Mouse (Mus musculus): ENCODE results near the gene Ccz1. TPM values are rescaled to one million over a fixed set of nuclear protein-coding genes. Genes with fewer than 3 reads are reported as not detected.
"Not testable (repeated sequence)": the region's sequence is repeated elsewhere in the genome, so short reads cannot be mapped to it uniquely, and the experiment has no call there.

Ccz1 gene
- 35.8 and 41.2 TPM in 2 replicates for polyA plus RNA-seq (2012; rRNA removed)

GRCm38 (mm10) chr5:144014551-144015311 is at the start of gene Ccz1:
Gene Ccz1, minus strand, starts transcription at chr5:144014877.
- peak; percentile 45 to 79 for DNase-seq (ENCODE audit: extremely low spot score in 1 of 2, low spot score in 1 of 2)

- DNase-seq (ENCODE audit: extremely low spot score in 1 of 2, low spot score in 1 of 2): no peak
Observed at GRCm38 (mm10) chr5:144064093-144064492, 49.4 kb upstream of the Ccz1 start.

- DNase-seq (ENCODE audit: extremely low spot score in 1 of 2, low spot score in 1 of 2): no peak
Observed at GRCm38 (mm10) chr5:144054340-144054739, 39.7 kb upstream of the Ccz1 start.

- no peak for DNase-seq (ENCODE audit: extremely low spot score in 1 of 2, low spot score in 1 of 2)
Observed at GRCm38 (mm10) chr5:144053450-144053849, 38.8 kb upstream of the Ccz1 start.

- DNase-seq (ENCODE audit: extremely low spot score in 1 of 2, low spot score in 1 of 2): no peak
Observed at GRCm38 (mm10) chr5:144051268-144051667, 36.6 kb upstream of the Ccz1 start.

GRCm38 (mm10) chr5:144049881-144050280 is 35.2 kb upstream of the Ccz1 start:
- peak in 1 of 2 experiments; percentile 45 for DNase-seq (ENCODE audit: extremely low spot score in 1 of 2, low spot score in 1 of 2)

- peak; percentile 32 to 65 for DNase-seq (ENCODE audit: extremely low spot score in 1 of 2, low spot score in 1 of 2)
Observed at GRCm38 (mm10) chr5:144047324-144047723, 32.6 kb upstream of the Ccz1 start.

GRCm38 (mm10) chr5:144043166-144043565 is 28.5 kb upstream of the Ccz1 start:
- peak in 1 of 2 experiments; percentile 42 for DNase-seq (ENCODE audit: extremely low spot score in 1 of 2, low spot score in 1 of 2)

GRCm38 (mm10) chr5:144040720-144041364 is 26.2 kb upstream of the Ccz1 start:
- peak in 1 of 2 experiments; percentile 87 for DNase-seq (ENCODE audit: extremely low spot score in 1 of 2, low spot score in 1 of 2)

- DNase-seq (ENCODE audit: extremely low spot score in 1 of 2, low spot score in 1 of 2): no peak
Observed at GRCm38 (mm10) chr5:144039886-144040285, 25.2 kb upstream of the Ccz1 start.

GRCm38 (mm10) chr5:144039156-144039675 is 24.5 kb upstream of the Ccz1 start:
- DNase-seq (ENCODE audit: extremely low spot score in 1 of 2, low spot score in 1 of 2): no peak

GRCm38 (mm10) chr5:144036952-144037351 is 22.3 kb upstream of the Ccz1 start:
- DNase-seq (ENCODE audit: extremely low spot score in 1 of 2, low spot score in 1 of 2): peak in 1 of 2 experiments; percentile 38

GRCm38 (mm10) chr5:144034567-144034966 is 19.9 kb upstream of the Ccz1 start:
- DNase-seq (ENCODE audit: extremely low spot score in 1 of 2, low spot score in 1 of 2): peak in 1 of 2 experiments; percentile 70

GRCm38 (mm10) chr5:144032491-144032890 is 17.8 kb upstream of the Ccz1 start:
- DNase-seq (ENCODE audit: extremely low spot score in 1 of 2, low spot score in 1 of 2): no peak

GRCm38 (mm10) chr5:144026620-144027263 is 12.1 kb upstream of the Ccz1 start, which contains the start of gene Ocm:
Gene Ocm, minus strand, starts transcription at chr5:144026670.
- no peak for DNase-seq (ENCODE audit: extremely low spot score in 1 of 2, low spot score in 1 of 2)

- no peak for DNase-seq (ENCODE audit: extremely low spot score in 1 of 2, low spot score in 1 of 2)
Observed at GRCm38 (mm10) chr5:144015845-144016244, 1.2 kb upstream of the Ccz1 start.

- DNase-seq (ENCODE audit: extremely low spot score in 1 of 2, low spot score in 1 of 2): no peak
Observed at GRCm38 (mm10) chr5:144015312-144015650, 604 bp upstream of the Ccz1 start.

- not testable (repeated sequence) for DNase-seq (ENCODE audit: extremely low spot score in 1 of 2, low spot score in 1 of 2)
Observed at GRCm38 (mm10) chr5:144013366-144014134, 1.1 kb downstream of the Ccz1 start.

GRCm38 (mm10) chr5:144002461-144003192 is 12.1 kb downstream of the Ccz1 start:
- no peak for DNase-seq (ENCODE audit: extremely low spot score in 1 of 2, low spot score in 1 of 2)

- DNase-seq (ENCODE audit: extremely low spot score in 1 of 2, low spot score in 1 of 2): no peak
Observed at GRCm38 (mm10) chr5:143999409-143999808, 15.3 kb downstream of the Ccz1 start.

Measured in frontal cortex, adult 2 months (tissue).